23 mouse cellular contexts compared by ENCODE assay signal in the genomic region with DNA sequence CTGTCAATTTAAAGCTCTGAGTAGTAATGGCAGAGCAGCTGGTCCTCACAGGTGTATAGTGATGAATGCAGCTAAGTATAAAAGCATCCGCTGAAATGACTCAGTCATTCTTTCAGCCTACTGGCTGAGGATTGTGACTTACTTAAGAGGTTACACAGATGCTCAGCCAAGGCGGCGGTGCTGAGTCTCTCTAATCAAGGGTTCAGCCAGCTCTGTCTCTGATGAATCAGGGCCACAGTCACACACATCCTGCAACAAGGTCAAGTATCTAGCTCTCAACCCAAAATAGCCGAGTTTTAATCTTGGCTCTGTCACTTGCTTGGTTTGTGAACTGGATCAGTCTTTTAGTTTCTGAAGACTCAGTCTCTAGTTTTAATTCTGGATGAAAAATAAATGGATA.
DNase-seq lines count a peak whose midpoint lies in the region; ATAC-seq lines count a peak whose summit lies in the region.
"Had no signal": no experiment of that assay in that cellular context is flagged by ENCODE, and none has a peak within 500 bp of the region (broad histone marks: within the 10 kb centered on the region; RNA-seq: fewer than 3 reads in every experiment).

No protein-coding gene starts in this region.

- DNase-seq in heart, adult 11 months = peak; percentile 81
- no peak for DNase-seq in heart, embryonic 10.5 days (ENCODE audit: low spot score)
- peak; percentile 14 for DNase-seq in right cerebral cortex, adult 18-20 months
- no peak for DNase-seq in right cerebral cortex, postnatal 10 days (ENCODE audit: low spot score in 2 of 2)
- DNase-seq in adrenal gland, postnatal 10 days = peak; percentile 21
- DNase-seq in T-cell, adult 2 months (ENCODE audit: low spot score) = no peak
- DNase-seq: cerebellum, adult 9-10 months; gastrocnemius, postnatal 36 days; heart, postnatal 36 days; kidney, adult 8-10 months; liver; thymus, postnatal 4 days had no signal

- H3K27me3 ChIP-seq in heart, embryonic 10.5 days (ENCODE audit: insufficient read depth, poor library complexity, severe bottlenecking) = no peaks in the 10 kb centered on the region
- H3K27me3 ChIP-seq: forebrain, embryonic 13.5 days; heart, embryonic 15.5 days; hindbrain, embryonic 13.5 days; liver, embryonic 15.5 days; lung, embryonic 15.5 days had no signal

- no peak for ATAC-seq in megakaryocyte progenitor cell, adult 5-6 weeks (replicated peaks; ENCODE audit: poor library complexity)
- ATAC-seq: forebrain, embryonic 13.5 days; inflammation-experienced regulatory T-cells, adult 6 months; midbrain, embryonic 16.5 days had no signal

- H3K27ac ChIP-seq in heart, embryonic 10.5 days = no peak overlapping the region
- H3K27ac ChIP-seq: forebrain, embryonic 13.5 days; heart, embryonic 15.5 days; hindbrain, embryonic 13.5 days; limb, embryonic 10.5 days; liver, embryonic 15.5 days; lung, embryonic 15.5 days; macrophage; midbrain, embryonic 10.5 days had no signal

- no peaks in the 10 kb centered on the region for H3K4me1 ChIP-seq in heart, embryonic 10.5 days
- H3K4me1 ChIP-seq: forebrain, embryonic 13.5 days; heart, embryonic 15.5 days; hindbrain, embryonic 13.5 days; limb, embryonic 10.5 days; liver, embryonic 15.5 days; lung, embryonic 15.5 days; midbrain, embryonic 10.5 days had no signal

- no peaks in the 10 kb centered on the region for H3K9me3 ChIP-seq in heart, embryonic 10.5 days
- H3K9me3 ChIP-seq: forebrain, embryonic 13.5 days; heart, embryonic 15.5 days; hindbrain, embryonic 13.5 days; limb, embryonic 10.5 days; liver, embryonic 15.5 days; lung, embryonic 15.5 days; midbrain, embryonic 10.5 days had no signal

- WGBS in heart, embryonic 10.5 days = 51% methylated on average over 4 of the region's 4 CpGs

- H3K4me3 ChIP-seq in heart, embryonic 10.5 days = no peak overlapping the region
- H3K4me3 ChIP-seq: forebrain, embryonic 13.5 days; heart, embryonic 15.5 days; hindbrain, embryonic 13.5 days; limb, embryonic 10.5 days; liver, embryonic 15.5 days; lung, embryonic 15.5 days; midbrain, embryonic 10.5 days had no signal

- H3K36me3 ChIP-seq in heart, embryonic 10.5 days = no peaks in the 10 kb centered on the region
- H3K36me3 ChIP-seq: heart, embryonic 15.5 days; hindbrain, embryonic 13.5 days; limb, embryonic 10.5 days; liver, embryonic 15.5 days; lung, embryonic 15.5 days; midbrain, embryonic 10.5 days had no signal

Comparison
In these comparisons a context has a peak if more than half of its experiments do, and no peak if none do; other contexts are left out.
1. DNase-seq: peak in heart, adult 11 months (single experiment), right cerebral cortex, adult 18-20 months (single experiment) and adrenal gland, postnatal 10 days (single experiment); none in heart, embryonic 10.5 days (single experiment), right cerebral cortex, postnatal 10 days (0 of 2) and T-cell, adult 2 months (single experiment).